Mouse (Mus musculus) thymus, postnatal 4 days (tissue): ENCODE results near the gene Mad1l1.

ENCODE experiments used
- DNase-seq: peaks from one replicate; pipeline ENCODE4 v3.0.0; 2021

Gene Mad1l1

DNA sequence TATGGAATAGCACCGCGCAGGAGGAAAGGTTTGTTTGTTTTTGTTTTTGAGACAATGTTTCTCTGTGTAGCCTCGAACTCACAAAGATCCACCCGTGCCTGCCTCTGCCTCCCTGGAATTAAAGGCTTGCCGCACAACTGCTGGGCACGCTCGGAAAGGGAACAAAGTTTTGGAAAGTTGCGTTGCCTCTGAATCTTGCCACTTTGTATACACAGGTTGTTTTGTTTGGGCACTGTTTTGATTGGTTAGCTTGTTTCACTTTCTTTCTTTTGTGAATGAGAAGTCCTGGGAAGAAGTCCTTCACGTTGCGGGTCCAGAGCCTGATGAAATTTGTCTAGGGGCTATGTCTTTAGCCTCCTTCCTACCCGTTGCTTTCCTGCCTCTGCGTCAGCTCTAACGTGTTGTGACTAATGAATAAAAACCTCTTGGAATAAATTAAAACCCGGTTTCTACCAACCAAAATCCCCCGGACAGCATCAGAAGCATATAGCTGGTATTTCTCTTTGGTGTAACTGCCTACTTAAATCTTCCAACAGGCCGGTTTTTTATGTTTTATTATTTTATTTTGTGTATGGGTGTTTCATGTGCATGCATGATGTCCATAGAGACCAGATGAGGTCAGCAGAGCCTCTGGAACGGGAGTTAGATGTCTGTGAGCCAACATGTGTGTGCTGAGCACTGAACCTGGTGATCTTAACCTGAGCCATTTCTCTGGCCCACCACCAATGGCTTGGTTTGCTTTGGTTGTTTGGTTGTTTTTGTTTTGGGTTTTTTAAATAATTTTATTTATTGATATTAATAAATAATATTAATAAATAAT is 614 bp upstream of the Mad1l1 start:
- no peak for DNase-seq

DNA sequence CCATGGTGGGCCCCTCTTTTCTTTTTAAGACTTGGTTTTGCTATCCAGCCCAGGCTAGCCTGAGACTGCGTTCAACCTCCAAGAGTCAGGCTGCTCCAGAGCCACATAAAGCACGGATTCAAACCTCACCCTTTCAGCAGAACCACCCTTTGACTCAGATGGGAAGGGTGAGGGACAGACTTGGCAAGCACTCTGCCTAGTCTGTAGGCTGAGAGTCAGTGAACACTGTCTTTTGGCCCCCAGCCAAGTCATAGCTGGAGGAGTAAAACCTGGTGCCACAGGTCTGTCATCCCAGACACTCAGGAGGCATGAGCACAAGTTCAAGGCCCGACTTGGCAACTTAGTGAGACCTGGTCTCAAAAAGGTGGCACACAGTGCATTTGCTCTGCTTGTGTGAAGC is 4.6 kb downstream of the Mad1l1 start:
- no peak for DNase-seq

DNA sequence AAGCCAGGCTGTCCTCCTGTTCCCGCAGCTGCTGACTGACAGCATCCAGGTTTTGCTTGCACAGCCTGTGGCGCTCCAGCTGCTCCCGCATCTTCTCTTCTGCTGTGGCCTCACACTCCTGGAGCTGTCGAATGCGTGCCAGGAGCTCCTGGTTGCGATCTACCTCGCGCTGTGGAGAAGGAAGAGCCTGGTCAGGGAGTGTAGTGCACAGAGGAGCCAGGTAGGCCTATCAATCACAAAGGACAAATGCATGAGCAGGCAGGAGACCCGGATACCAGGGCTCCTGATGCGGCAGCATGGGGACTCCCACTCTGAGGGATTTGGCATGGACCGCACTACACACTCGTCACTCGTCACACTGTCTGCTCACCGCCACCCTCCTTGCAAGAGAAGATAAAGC is 13.8 kb downstream of the Mad1l1 start:
- no peak for DNase-seq

DNA sequence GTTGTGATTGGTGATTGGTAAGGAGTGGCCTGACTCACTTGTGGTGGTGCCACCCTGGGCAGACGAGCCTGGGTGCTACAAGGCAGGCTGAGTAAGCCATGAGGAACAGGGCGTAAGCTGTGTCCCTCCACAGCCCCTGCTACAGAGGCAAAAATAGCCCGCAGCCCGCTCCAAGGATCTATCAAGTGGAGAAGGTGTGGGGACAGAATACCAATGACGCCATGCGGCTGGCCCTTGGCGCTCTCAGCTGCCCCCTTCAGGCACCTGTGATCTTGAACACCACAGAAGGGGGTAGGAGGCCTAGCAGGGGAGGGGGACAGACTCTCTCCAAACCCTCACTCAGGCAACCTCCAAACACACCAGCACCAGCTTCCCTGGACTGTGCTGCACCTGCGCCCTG is 15.3 kb downstream of the Mad1l1 start:
- DNase-seq, result no peak

DNA sequence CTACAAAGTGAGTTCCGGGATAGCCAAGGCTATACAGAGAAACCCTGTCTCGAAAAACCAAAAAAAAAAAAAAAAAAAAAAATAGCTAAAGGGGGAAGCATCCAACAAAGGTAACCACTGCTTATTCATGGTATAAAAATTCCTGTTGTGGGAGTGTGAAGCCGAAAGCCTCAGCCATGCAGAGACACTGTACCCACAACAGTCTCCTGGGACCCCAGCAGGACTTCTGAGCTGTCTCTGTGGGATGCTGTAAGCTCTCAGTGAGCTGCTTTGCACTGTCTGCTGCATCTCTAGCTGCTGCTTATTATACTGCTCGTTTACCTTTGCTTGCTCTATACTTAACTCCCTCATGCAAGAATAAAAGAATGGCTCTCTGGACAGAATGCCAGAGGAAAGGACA is 23.1 kb downstream of the Mad1l1 start:
- no peak for DNase-seq

DNA sequence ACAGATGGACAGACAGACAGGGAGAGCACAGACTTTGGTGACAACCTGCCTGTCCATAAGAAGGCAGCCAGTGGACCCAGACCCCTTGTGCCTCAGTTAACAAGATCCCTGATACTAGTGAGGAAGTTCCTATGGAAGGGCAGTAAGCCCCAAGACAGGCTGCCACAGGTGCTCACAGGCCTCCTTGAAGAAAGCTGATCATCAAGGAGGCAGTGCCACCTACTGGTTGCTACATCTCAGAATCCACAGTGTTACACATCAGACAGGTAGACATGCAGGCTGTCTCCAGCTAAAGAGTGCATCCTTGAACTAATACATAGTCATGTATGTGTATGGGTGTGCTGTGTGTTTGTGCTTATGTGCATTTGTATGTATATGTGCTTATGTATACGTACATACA is 29.2 kb downstream of the Mad1l1 start:
- peak; percentile 86 for DNase-seq

DNA sequence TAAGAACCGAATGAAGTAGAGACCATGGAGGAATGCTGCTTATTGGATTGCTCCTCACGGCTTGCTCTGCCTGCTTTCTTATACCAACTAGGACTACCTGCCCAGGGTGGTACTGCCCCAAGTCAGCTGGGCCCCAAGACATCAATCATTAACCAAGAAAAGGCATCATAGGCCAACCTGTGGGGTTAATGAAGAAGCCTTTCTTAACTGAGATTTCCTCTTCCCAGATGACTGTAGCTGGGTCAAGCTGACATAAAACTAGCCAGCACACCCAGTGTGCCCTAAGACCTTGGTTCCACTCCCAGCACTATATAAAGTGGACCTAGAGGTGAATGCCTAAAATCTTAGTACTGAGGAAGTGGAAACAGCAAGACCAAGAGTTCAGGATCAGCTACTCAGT is 32.2 kb downstream of the Mad1l1 start:
- DNase-seq, result no peak

DNA sequence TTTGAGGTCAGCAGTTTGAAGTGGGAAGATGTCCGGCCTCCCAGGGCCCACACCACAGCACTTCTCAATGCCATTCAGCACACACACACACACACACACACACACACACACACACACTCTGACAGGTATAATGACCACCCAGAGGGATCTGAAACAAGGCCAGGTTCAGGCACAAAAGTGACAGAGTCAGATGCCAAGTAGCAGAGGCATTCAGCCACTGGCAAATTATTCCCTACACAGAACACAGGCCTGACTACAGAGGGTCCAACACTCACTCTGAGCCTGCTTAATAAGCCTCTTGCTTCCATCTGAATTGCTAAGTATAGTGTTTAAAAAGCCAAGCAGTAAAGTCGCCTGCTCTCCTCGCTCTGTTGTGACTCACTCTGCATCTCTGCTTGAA is 33.1 kb downstream of the Mad1l1 start:
- DNase-seq, result no peak

DNA sequence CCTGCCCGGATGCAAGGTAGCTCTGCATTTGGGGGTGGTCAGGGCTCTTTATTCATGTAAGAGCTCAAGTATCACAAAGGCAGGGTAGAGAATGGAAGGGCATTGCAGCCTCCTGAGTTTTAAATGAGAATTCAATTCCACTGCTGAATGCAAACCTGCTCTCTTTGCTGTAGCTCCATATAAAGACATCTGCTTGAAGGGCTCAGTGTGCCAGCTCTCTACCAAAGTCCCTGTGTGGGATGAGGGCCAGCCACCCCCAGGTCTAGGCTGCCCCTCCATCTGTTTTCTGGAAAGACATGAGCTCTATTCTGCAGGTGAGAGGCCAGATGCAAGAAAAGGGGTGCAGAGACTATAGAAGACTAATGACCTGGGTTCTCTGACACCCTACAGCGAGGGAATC is 36.6 kb downstream of the Mad1l1 start:
- no peak for DNase-seq

DNA sequence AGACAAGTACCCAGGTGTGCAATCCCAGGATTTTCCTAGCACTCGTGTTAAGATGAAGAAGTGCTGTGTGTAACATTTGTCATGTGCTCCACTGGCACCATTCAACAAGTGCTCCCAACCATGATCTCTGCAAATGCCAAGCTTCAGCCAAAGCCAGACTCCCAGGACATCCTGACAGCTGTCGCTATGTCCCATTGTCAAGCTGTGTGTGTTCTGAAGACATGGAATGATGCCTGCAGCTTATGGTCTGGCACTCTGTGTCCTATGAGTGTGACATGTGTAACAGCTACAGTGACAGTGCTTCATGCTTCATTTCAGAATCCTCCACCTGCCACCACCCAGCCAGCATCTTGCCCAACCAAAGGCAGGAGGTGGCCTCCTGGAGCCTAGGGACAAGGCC is 37.3 kb downstream of the Mad1l1 start:
- DNase-seq, result peak; percentile 24

DNA sequence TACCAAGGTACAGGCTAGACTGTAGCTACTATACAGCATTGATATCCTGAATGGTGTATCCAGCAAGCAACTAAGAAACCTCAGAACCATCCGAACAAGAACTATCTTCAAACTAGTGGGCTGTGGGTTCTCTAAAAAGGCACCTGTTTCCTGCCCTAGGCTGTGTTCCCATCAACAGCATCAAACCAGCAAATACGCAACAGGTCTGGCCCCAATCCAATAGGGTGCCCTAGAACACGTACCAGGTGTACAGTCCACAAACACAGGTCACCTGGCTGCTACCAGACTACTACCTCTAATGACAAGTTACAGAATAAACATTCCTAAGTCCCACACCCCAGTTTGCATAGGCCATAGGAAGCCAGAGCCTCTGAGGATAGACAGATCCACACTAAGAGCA is 38.5 kb downstream of the Mad1l1 start:
- DNase-seq, result peak; percentile 42

DNA sequence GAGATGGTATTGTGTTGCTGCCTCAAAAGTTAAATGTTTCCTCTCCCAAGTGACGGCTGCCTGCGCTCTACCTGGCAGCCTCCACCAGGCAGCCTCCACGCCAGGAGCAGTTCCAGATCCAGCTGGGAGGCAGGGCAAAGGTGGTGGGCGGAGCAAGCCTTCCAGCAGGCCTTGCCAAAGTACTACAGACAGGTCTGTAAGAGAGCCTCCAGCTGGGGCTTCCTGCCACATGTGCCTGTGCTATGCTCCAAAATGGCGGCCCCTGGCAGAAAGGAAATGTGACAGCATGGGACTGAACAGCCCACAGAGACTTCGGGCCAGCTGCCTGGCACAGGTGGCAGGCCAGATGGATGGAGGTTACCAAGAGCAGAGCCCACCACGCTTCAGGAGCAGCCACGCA is 39.0 kb downstream of the Mad1l1 start:
- DNase-seq, result peak; percentile 81

DNA sequence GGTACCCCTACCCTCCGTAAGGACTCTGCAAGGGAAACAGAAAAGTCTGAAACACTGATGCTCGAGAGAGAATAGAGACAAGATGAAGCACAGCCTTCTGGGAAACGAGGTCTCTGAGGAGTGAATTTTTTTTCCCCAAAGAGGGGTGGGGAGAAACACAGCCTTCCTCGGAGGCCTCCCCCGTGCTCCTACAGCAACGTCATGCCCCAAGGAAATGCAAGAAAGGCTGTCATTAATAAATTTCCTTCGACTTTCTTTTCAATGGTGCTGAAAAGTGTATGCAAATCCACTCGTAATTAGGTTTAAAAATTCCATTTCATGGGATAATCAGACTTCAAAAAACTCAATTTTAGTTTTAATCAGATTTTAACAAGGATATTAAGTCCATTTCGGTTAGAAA is 41.1 kb downstream of the Mad1l1 start:
- no peak for DNase-seq

DNA sequence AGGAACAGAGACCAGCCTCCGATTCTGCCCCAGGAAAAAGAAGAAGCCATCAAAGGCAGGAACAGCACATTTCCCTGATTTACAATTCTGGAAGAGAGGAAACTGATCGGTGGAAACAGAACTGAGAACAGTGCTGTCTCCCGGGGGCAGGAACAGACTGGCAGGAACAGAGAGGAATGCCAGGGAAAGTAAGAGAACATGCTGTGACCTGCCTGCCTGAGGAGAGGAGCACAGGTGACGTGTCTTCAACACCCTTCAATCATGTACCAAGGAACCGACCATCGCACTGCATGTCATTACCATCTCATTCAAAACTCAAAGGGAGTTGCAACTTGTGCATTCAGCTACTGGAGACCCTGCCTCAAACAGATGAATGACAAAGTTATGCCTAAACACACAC is 44.6 kb downstream of the Mad1l1 start:
- no peak for DNase-seq

DNA sequence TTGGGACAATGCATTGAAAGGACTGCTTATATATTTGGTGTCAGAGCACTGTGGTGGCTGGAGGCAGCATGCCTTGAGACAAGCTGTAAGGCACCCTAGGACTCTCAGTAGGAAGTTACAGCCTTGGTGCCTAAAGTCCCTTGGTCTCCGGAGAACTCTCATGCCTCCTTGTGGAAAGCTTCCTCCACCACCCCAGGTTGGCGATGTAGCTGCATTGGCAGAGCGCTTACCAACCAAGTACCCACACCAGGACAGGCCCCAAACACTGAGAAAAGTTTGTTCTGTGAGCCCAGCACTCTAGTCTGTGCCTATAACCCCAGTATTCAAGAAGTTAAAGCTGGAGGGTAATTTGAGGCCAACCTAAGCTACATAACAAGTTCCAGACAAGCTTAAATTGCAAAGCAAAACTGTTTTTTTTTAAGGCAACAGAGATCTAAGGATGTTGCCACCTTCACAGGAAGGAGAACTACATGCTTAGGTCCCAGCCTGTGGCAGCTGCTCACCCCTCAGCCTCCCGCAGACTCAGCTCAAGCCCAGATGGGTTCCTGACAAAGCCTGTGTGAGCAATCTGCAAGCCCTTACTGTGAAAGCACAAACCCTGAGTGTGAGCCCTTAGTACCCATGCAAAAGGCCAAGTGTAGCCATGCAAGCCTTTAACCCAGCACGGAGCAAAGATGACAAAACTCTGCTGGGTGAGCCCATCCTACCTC is 50.2 kb downstream of the Mad1l1 start:
- peak; percentile 79 for DNase-seq

DNA sequence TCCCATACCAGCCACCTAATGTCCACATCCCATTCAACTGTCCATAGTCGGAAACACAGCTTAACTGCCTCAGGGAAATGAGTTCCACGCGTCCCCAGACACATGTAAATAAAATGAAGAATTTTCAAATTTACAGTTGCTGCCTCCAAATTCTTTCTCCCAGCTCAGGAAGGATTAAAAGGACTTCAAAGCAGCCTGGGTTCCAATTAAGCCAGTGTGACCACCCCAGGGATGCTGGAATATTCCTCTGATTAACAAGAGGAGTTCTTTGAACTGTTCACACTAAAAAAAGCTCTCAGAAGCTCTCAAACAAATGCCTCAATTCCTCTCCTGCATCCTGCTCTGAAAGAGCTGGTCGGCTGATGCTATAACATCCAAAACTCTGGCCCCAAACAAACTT is 53.0 kb downstream of the Mad1l1 start:
- no peak for DNase-seq

DNA sequence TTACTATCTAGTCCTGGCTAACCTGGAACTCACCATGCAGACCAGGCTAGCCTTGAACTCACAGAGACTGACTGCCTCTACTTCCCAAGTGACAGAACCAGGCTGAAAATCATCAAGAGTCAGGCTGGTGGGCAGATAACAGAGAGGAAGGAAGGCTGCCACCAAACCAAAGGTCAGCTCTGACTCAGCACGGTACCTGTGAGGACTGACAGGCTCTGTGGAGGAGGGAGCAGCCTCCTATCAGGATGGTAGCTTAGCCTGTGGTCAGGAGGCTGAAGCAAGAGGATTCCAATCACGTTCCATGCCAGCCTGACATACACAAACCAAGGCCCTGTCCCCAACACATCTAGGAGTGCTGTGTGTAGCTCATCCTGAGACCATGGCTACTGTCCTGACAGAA is 54.3 kb downstream of the Mad1l1 start:
- DNase-seq, result no peak

DNA sequence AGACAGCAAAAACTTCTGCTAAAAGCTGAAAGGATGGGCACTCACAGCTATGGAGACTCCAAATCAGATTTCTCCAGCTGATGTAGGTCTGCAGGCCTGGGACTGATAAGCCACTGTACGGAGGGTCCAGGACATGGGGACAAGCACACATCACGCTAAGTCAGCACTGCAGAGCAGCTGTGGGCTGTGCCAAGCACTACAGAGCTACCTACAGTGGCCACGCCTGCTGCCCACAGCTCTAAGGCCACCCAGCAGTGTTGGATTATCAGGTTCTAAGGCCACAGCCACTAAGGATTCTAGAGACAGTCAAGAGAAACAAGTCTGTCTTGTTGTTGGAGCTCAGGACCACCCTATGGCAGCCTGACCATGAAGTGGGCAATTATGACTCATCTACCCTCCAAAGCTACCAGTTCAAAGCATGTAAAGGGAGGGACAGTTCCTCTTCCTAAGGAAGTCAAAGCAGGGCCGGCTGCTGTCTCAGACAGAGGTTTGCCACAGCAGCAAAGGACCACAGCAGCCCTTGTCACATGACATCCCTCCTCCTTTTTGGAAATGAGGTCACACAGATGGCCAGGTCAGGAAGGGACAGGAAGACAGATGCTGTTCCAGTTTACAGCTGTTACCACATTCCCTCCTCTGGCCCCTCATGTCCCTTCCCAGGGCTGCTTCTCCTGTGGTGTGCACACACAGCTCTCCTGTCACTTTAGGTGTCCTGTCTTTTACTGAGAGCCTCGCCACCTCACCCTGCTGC is 56.4 kb downstream of the Mad1l1 start:
- peak; percentile 57 for DNase-seq

DNA sequence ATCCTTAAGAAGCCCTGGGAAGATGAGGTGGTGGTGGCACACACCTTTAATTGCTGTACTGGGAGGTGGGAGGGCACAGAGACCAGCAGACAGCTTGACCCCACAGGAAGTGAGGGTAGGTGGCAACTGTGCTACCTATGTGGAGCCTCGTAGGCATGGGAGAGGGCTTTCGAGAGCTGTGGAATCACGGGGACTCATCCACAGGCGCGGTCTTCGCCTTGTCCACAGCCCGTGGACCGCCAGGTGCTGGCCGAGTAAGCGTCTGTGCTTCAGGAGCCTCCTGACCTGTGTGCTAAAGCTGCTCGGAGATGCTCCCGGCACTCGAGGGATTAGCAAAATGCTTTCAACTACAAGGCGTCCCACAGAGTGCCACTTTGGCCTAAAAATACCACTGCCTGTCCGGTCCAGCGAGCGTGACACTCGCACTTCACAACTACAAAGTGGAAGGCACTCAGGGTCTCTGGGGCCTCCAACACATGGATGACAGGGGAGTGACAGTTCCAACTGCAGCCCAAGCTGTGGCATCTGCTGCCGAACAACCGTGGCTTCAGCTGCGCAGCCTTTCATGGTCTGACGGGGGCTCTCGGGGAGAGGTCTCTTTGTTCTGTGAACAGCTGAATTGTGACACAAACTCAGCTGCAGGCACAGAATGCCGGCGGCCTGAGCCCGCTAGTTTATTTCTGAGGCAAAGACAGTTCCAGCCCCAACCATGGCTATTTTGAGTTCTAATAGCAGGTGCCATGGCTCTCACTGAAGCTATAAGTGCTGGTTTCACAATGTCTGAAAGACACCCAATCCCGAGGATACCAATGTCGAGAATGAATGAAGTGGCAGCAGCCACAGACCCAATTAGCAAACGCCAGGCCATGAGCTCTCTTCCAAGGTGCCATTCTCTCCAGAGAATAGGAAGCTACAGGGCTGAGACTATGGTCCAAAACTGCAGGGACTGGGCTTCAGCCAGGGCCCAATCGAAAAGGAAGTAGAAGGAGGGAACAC is 57.3 kb downstream of the Mad1l1 start:
- DNase-seq, result peak; percentile 84

DNA sequence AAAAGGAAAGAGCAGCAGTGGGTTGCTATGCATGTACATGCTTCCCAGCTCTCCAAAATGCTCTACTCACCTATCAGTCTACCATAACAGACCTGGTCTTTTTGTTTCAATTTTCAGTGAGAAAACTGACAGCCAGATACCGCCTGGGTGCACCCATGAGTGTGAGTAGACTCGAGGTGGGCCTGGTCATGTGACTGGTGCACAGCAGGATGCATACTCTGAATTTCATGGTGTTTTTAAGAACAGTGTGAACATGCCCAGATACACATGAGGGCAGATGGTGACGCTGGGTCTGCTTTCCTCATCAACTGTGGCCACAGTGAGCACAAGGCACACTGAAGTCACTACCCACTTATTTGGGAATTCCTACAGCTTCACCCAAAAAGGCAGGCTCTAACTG is 59.0 kb downstream of the Mad1l1 start:
- DNase-seq, result peak; percentile 71

DNA sequence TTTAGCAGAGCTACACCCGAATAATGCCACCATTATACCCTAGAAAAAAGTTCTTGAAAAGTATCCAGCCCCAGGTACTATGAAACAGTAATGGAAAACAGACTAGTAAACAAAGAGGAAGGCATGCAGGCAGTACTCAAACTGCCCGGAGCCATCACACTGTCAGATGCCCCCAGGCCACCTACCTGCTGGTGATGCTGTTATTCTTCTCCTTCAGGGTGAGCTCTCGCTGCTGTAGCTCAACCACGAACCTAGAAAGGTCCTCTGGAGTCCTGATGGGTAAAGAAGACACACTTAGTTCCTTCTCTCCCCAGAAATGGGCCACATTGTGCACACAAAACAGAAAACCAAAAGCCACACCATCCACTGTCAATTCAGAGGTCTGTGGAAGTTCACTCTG is 60.0 kb downstream of the Mad1l1 start:
- DNase-seq, result peak; percentile 50

DNA sequence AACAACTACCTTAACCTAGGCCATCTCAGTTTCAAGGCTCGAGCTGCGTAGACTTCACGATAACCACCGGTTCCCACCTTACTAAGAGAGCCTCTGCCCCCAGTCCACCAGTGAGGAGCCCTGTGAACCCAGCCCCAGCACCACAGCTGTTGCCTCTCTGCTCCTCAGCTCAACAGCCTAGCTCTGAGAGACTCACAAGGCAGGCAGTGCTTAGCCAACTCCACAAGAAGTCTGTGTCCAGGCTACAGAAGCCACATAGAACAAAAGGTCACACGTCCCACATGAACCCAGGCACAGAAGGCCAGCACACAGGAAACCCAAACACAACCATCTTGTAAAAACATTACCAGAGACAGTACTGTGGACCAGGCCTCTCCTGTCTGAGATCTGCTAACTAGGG is 62.7 kb downstream of the Mad1l1 start:
- peak; percentile 57 for DNase-seq

DNA sequence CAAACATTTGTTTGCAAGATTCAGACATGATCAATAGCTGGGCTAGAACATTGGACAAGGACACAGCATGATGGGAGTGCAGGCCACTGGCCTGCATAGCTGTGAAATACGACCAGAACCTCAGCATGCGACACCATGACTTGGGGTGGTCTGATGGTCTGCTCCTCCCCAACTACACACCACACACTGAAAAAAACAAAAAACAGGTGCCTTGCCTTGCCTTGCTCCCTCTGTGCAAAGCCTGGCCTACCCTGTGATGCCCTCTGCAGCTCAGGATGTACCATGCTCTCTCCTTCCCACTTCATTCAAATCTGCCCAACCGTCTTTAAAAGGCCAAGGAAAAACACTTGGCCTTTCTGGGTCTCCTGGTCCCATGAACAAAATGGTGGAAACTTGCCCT is 63.3 kb downstream of the Mad1l1 start:
- peak; percentile 52 for DNase-seq
